Mouse (Mus musculus): Measurements from ENCODE around the gene Tmem80. TPM values are rescaled to one million over a fixed set of nuclear protein-coding genes. Genes with fewer than 3 reads are reported as not detected.

Tmem80 gene
- polyA plus RNA-seq, 1 experiment from 2014 or later = 45.8 TPM

DNA sequence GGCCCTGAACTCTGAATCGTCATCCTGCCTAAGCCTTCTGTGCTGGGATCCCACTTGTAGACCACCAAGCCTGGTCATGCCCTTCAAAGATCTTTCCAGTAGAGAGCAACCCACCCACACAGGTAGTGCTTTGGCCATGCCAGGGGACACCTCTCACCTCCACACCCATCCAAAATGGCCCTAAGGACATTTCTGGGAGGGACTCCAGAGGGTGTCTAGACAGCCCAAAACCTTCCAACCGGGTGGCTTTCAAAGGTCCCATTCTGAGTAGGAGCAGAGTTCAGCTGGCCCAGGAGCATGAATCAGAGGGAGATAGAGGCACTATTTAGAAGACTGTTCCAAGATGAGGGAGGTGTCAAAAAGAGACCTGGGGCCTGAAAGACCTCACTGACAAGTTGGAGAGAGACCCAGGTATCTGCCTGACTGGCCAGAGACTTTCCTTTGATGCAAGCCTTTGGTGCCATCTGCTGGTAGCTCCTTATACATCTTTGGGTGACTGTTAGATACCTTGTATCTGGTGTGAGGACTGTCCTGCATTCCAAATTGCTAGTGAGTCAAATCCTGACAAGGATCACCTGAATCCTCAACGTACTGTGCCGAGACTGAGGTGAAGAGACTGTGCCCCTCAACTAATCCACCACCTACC is 35.7 kb downstream of the Tmem80 start:
- 52% methylated on average over 4 of the region's 4 CpGs for WGBS
- Histone ChIP-seq H3K9ac (no peak overlapping the region), H3K27me3 (peaks cover 6% of the 10 kb centered on the region; the same call in 1 of the 2 replicates), H3K27ac (no peak overlapping the region), H3K4me1 (0 out of 2 replicates have a peak, but pooled peaks cover 13% of the 10 kb centered on the region), H3K4me3 (no peak overlapping the region), H3K36me3 (no peaks in the 10 kb centered on the region), H3K9me3 (no peaks in the 10 kb centered on the region), H3K4me2 (no peak overlapping the region)
- ATAC-seq (ENCODE audit: borderline replicate concordance, extremely low read depth, low FRiP score, low TSS enrichment) = no peak; the same call in 1 of the 2 replicates

DNA sequence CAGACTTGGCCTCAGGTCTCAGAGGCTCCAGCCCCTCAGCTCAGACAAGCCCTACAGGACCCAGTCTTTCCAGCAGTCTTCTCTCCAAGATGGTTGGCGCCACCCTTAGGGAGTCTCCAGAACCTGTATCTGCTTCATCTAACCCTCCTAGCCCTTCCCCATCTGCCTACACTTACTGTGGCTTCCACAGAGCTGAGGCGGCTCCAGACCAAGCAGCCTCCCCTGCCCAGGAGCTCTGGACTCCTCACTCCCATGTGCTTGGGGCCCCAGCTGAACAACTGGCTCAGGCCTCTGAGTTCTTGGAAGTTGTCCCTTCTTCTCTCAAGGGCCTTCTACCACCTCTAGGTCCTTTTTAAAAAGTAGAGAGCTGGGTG is 36.2 kb downstream of the Tmem80 start:
- Histone ChIP-seq H3K4me3 (no peak overlapping the region), H3K36me3 (no peaks in the 10 kb centered on the region), H3K9ac (no peak overlapping the region), H3K27me3 (peaks cover 6% of the 10 kb centered on the region; the same call in 1 of the 2 replicates), H3K27ac (no peak overlapping the region), H3K4me1 (0 out of 2 replicates have a peak, but pooled peaks cover 13% of the 10 kb centered on the region), H3K9me3 (no peaks in the 10 kb centered on the region), H3K4me2 (no peak overlapping the region)
- no peak for ATAC-seq (ENCODE audit: borderline replicate concordance, extremely low read depth, low FRiP score, low TSS enrichment)
- WGBS = 64% methylated on average over 2 of the region's 2 CpGs

DNA sequence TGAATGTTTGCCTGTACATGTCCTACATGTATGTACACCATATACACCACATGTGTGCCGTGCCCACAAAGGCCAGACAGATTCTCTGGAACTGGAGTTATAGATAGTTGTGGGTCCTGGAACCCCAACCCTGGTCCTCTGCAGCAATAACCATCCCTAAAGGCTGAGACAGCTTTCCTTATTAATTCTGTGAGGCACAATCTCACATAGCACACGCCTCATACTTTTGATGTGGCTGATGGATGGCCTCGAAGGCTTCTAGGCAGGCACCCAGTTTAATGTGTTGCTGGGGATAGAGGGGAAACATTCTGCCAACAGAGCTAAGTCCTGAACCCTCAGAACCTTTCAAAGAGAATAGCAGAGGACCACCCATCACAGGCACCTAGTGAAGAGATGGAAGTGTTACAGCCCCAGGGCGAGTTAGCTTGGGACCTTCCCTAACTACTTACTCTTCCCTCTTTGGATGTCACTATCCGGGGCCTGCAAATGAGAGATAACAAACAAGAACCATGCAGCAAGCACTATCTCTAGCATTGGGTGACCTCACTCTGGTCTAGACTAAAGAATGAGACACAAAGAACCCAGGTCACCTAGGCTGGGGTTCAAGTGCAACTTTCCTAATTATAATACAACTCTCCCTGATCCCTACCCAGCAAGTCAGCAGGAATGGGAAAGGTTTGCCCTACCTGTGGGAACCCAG is 37.0 kb downstream of the Tmem80 start:
- no peaks in the 10 kb centered on the region for H3K9me3 ChIP-seq
- no peak overlapping the region for H3K4me2 ChIP-seq
- no peak overlapping the region for H3K4me3 ChIP-seq
- H3K27me3 ChIP-seq = peaks cover 6% of the 10 kb centered on the region; the same call in 1 of the 2 replicates
- no peak overlapping the region for H3K27ac ChIP-seq
- H3K9ac ChIP-seq = no peak overlapping the region
- no peak for ATAC-seq (ENCODE audit: borderline replicate concordance, extremely low read depth, low FRiP score, low TSS enrichment)
- no peaks in the 10 kb centered on the region for H3K36me3 ChIP-seq
- WGBS = 64% methylated on average over 5 of the region's 5 CpGs
- 0 out of 2 replicates have a peak, but pooled peaks cover 13% of the 10 kb centered on the region for H3K4me1 ChIP-seq

DNA sequence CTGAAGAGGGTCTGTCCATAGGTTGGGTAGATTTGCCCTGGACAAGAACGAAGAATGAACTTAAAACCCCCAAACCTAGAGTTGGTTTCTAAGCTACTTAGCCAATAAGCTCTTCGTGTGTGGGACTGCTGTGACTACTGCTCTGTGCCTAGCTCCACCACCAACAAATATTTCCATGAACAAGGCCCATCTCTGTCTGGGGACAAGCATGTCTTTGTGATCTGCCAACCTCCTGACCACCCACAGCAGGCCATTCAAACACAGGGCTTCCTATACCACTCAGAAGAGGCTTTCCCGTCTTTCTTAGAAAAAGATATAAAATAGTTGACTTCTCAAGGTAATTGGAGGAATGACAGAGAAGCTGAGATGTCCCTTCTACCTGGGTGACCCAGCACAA is 37.5 kb downstream of the Tmem80 start:
- WGBS = 56% methylated on average over 3 of the region's 3 CpGs
- Histone ChIP-seq H3K9me3 (no peaks in the 10 kb centered on the region), H3K4me3 (no peak overlapping the region), H3K9ac (no peak overlapping the region), H3K27me3 (peaks cover 6% of the 10 kb centered on the region; the same call in 1 of the 2 replicates), H3K4me2 (no peak overlapping the region), H3K36me3 (no peaks in the 10 kb centered on the region), H3K27ac (no peak overlapping the region), H3K4me1 (0 out of 2 replicates have a peak, but pooled peaks cover 13% of the 10 kb centered on the region)
- no peak for ATAC-seq (ENCODE audit: borderline replicate concordance, extremely low read depth, low FRiP score, low TSS enrichment)

DNA sequence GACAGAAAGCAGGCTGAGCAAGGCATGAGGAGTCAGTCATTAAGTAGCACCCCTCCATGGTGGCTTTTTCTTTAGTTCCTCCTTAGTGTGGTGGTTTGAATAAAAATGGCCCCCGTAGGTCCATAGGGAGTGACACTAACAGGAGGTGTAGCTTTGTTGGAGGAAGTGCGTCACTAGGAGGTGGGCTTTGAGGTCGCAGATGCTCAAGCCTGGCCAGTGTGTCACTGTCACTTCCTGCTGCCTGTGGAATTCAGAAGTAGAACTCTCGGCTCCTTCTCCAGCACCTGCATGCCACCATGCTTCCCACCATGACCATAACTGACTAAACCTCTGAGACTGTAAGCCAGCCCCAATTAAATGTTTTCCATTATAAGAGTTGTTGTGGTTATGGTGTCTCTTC is 39.8 kb downstream of the Tmem80 start:
- H3K4me3 ChIP-seq = no peak overlapping the region
- H3K9ac ChIP-seq = no peak overlapping the region
- no peaks in the 10 kb centered on the region for H3K36me3 ChIP-seq
- no peak overlapping the region for H3K27ac ChIP-seq
- WGBS = 74% methylated on average over 4 of the region's 4 CpGs
- no peak overlapping the region for H3K4me2 ChIP-seq
- no peaks in the 10 kb centered on the region for H3K27me3 ChIP-seq
- H3K4me1 ChIP-seq = peaks cover 2% of the 10 kb centered on the region; the same call in 1 of the 2 replicates
- no peaks in the 10 kb centered on the region for H3K9me3 ChIP-seq
- no peak for ATAC-seq (ENCODE audit: borderline replicate concordance, extremely low read depth, low FRiP score, low TSS enrichment)

DNA sequence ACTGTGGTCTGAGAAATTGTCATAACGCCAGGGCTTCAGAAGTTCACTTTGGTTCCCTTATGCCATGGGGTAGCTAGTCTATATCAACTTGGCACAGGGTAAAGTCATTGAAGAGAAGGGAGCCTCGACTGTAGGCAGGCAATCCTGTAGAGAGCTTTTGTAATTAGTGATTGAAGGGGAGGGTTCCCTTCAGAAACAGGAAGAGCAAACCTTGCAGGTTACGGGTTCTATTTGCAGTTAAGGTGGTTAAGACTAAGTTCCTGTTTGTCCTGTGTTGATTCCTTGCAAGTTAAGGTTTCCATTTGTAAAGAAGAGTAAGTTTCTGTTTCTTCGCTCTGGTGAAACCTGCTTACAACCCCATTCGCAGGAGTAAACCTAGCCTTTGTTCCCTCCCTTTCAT is 42.4 kb downstream of the Tmem80 start:
- WGBS = 58% methylated on average over 5 of the region's 5 CpGs
- no peaks in the 10 kb centered on the region for H3K36me3 ChIP-seq
- no peak for ATAC-seq (ENCODE audit: borderline replicate concordance, extremely low read depth, low FRiP score, low TSS enrichment)
- peaks cover 2% of the 10 kb centered on the region; the same call in 1 of the 2 replicates for H3K4me1 ChIP-seq
- H3K4me3 ChIP-seq = no peak overlapping the region
- no peak overlapping the region for H3K9ac ChIP-seq
- H3K4me2 ChIP-seq = no peak overlapping the region
- no peak overlapping the region for H3K27ac ChIP-seq
- no peaks in the 10 kb centered on the region for H3K9me3 ChIP-seq
- no peaks in the 10 kb centered on the region for H3K27me3 ChIP-seq

DNA sequence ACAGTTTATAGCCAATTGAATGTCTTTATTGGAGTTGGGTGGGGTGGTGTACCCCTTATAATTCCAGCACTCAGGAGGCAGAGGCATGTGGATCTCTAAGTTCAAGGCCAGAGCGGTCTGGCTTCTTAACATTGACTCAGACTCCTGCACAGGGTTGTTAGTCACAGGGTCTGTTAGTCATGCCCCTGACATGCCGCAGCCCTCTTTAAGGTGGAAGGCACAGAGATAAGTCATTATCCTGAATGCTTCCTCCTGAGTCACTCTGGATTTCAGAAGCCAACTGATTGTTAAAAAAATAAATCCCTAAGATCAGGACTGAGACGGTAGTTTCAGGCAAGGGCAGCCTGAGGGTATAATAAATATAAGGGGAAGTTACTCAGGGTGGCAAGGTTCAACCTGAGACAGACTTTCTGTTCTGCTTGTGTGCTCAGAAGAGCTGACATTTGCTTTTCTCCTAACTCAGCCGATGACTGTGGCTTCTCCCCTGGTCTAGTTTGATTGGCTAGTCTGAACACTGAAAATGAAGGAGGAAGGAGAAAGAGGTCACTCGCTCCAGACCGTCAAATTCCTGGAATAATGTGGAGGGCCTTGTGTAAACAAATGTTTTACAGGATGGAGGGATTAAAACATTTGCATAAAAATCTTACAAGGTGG is 44.5 kb downstream of the Tmem80 start:
- no peak for ATAC-seq (ENCODE audit: borderline replicate concordance, extremely low read depth, low FRiP score, low TSS enrichment)
- Histone ChIP-seq H3K27ac (no peak overlapping the region), H3K27me3 (no peaks in the 10 kb centered on the region), H3K4me1 (peaks cover 2% of the 10 kb centered on the region; the same call in 1 of the 2 replicates), H3K36me3 (no peaks in the 10 kb centered on the region), H3K4me3 (no peak overlapping the region), H3K9me3 (no peaks in the 10 kb centered on the region), H3K4me2 (no peak overlapping the region), H3K9ac (no peak overlapping the region)
- WGBS = 28% methylated on average over 6 of the region's 6 CpGs

DNA sequence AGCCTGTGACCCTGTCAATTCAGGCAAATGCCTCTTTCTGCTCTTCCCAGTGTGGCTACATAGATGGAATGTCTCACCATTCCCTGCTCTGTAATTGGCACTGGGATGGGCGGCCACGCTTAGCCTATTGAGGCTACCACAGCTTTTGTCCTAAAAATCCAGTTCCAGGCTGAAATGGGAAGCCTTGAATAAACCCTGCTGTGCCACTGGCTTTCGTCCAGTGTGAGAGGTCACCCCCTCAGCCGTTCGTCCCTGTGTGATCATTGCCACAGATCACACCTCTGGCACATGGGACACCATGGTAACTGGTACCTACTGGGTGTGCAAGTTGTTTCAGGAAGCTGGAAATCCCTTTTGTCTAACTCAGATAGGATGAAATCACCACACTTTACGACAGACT is 46.1 kb downstream of the Tmem80 start:
- Histone ChIP-seq H3K9me3 (no peaks in the 10 kb centered on the region), H3K9ac (no peak overlapping the region), H3K4me1 (peaks cover 2% of the 10 kb centered on the region; the same call in 1 of the 2 replicates), H3K36me3 (no peaks in the 10 kb centered on the region), H3K27me3 (no peaks in the 10 kb centered on the region), H3K27ac (no peak overlapping the region), H3K4me3 (no peak overlapping the region), H3K4me2 (no peak overlapping the region)
- WGBS = 73% methylated on average over 6 of the region's 6 CpGs
- ATAC-seq (ENCODE audit: borderline replicate concordance, extremely low read depth, low FRiP score, low TSS enrichment) = no peak

DNA sequence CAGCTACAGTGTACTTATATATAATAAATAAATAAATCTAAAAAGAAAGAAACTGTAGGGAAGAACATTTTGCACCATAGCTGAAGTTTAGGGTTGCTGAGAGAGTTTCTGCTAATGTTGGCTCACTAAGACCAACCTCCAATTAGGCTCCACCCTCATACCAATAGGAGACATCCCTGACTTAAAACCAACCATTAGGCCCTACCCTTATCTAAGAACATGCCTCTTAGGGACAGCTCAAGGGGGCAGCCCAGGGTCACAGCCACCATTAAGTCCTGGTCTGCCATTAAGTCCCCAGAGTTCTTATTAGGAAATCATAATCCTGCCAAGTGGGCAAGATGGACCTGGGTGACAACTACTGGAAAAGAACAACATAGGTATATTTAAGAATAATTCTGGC is 46.9 kb downstream of the Tmem80 start:
- Histone ChIP-seq H3K9me3 (no peaks in the 10 kb centered on the region), H3K36me3 (no peaks in the 10 kb centered on the region), H3K4me3 (no peak overlapping the region), H3K27ac (no peak overlapping the region), H3K4me1 (peaks cover 2% of the 10 kb centered on the region; the same call in 1 of the 2 replicates), H3K27me3 (no peaks in the 10 kb centered on the region), H3K9ac (no peak overlapping the region), H3K4me2 (no peak overlapping the region)
- ATAC-seq (ENCODE audit: borderline replicate concordance, extremely low read depth, low FRiP score, low TSS enrichment) = no peak

DNA sequence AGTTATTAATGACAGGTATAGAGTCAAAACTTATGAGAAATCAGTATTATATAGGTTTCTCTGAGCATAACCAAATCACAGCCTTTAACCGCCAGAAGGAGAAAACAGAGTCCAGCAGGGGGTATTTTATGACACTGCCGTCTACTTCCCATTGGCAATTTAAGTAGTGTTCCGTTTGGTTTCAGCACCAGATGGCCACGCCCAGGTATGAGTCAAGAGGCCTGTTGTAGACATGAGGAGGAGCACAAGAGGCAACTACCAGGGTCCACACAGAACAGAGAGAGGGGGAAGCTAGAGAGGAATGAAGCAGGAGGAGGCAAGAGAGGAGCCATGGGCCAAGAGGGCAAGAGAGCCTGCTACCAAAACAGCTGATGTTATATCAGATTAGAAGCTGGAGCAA is 52.0 kb downstream of the Tmem80 start:
- Histone ChIP-seq H3K27me3 (no peaks in the 10 kb centered on the region), H3K4me2 (no peak overlapping the region), H3K9ac (no peak overlapping the region), H3K4me3 (no peak overlapping the region), H3K4me1 (no peaks in the 10 kb centered on the region), H3K9me3 (no peaks in the 10 kb centered on the region), H3K27ac (no peak overlapping the region), H3K36me3 (no peaks in the 10 kb centered on the region)
- no peak for ATAC-seq (ENCODE audit: borderline replicate concordance, extremely low read depth, low FRiP score, low TSS enrichment)
- WGBS = 54% methylated on average over 4 of the region's 4 CpGs

DNA sequence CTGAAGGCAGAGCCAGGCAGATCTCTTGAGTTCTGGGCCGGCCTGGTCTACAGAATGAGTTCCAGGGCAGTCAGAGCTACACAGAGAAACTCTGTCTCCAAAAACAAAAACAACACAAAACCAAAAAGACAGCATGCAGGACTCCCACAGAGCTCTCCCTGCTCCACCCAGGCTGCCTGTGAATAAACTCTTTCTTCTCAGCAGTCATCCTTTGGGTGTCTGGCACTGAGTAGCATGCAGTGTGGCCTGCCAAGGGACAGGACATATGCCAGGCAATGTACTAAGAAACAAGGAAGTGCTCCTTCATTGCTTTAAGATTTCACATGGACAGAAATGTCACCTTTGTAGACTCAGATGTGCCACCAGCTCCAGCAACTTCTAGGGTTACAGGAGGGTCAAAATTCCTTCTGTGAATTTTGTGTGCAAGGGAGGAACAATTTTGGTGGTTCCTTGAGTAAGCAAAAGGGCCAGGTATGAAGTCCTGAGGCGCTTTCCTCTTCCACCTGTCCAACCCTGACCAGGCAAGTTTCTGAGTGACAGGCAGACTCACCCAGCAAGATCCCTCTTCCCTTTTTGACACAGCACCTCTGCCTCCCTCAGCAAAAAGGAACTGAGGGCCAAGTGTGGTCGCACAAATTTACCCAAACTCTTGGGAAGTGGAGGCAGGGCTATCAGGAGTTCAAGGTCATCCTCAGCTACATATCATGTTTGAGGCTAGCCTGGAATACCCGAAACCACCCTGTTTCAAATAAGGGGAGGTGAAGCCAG is 53.7 kb downstream of the Tmem80 start:
- WGBS = 66% methylated on average over 4 of the region's 4 CpGs
- H3K27ac ChIP-seq = no peak overlapping the region
- no peak overlapping the region for H3K4me2 ChIP-seq
- H3K36me3 ChIP-seq = no peaks in the 10 kb centered on the region
- no peak for ATAC-seq (ENCODE audit: borderline replicate concordance, extremely low read depth, low FRiP score, low TSS enrichment)
- no peak overlapping the region for H3K9ac ChIP-seq
- no peaks in the 10 kb centered on the region for H3K4me1 ChIP-seq
- no peak overlapping the region for H3K4me3 ChIP-seq
- H3K27me3 ChIP-seq = no peaks in the 10 kb centered on the region
- H3K9me3 ChIP-seq = no peaks in the 10 kb centered on the region

Data from lung, embryonic 15.5 days (tissue).